Mouse (Mus musculus) limb, embryonic 12.5 days (tissue): ENCODE measurements around the gene Tatdn2. TPM values are rescaled to one million over a fixed set of nuclear protein-coding genes. Genes with fewer than 3 reads are reported as not detected.
"Not testable (repeated sequence)": the region's sequence is repeated elsewhere in the genome, so short reads cannot be mapped to it uniquely, and the experiment has no call there.

ENCODE experiments used
- ATAC-seq: fragments of 200-750 bp; cut with Nextera tagmentation; 2 replicates; pipeline ENCODE4 v1.8.0; 2017; ENCODE audit warnings: low read depth, moderate TSS enrichment; ENCODE audit not compliant: insufficient number of reproducible peaks, insufficient read depth, low FRiP score, low TSS enrichment
- H3K27ac ChIP-seq: fragments of 300-500 bp; sonication (generic); 2 replicates; pipeline ENCODE4 v1.5.1; 2016; ENCODE audit warnings: mild to moderate bottlenecking, moderate library complexity
- H3K27me3 ChIP-seq: fragments of 300-500 bp; sonication (generic); 2 replicates; pipeline ENCODE4 v1.6.1; 2016; ENCODE audit warnings: mild to moderate bottlenecking, moderate library complexity
- H3K36me3 ChIP-seq: fragments of 300-500 bp; sonication (generic); 2 replicates; pipeline ENCODE4 v1.6.1; 2016; ENCODE audit warnings: mild to moderate bottlenecking, moderate library complexity
- H3K4me1 ChIP-seq: fragments of 300-500 bp; sonication (generic); replicated peaks from 2 replicates; pipeline ENCODE4 v1.6.1; 2016
- H3K4me2 ChIP-seq: fragments of 300-500 bp; sonication (generic); 2 replicates; pipeline ENCODE4 v1.6.1; 2016; ENCODE audit warnings: mild to moderate bottlenecking, moderate library complexity
- H3K4me3 ChIP-seq: fragments of 300-500 bp; sonication (generic); replicated peaks from 2 replicates; pipeline ENCODE4 v1.5.1; 2016; ENCODE audit warnings: mild to moderate bottlenecking
- H3K9ac ChIP-seq: fragments of 300-500 bp; sonication (generic); replicated peaks from 2 replicates; pipeline ENCODE4 v1.6.1; 2016; ENCODE audit warnings: mild to moderate bottlenecking, moderate library complexity
- H3K9me3 ChIP-seq: fragments of 300-500 bp; sonication (generic); 2 replicates; pipeline ENCODE4 v1.6.1; 2016; ENCODE audit warnings: mild to moderate bottlenecking, moderate library complexity
- whole genome bisulfite sequencing: fragments of 180-500 bp; shearing (Covaris S2); methylation state at CpG from one replicate; pipeline ENCODE4 v1.1.7; 2016; 5-methylcytosine and 5-hydroxymethylcytosine counted together
- polyA plus RNA-seq: library from polyadenylated mRNA; unstranded; fragments of >200 nt; fragmentation: Nextera tagmentation; extraction: Ambion mirVana; gene quantifications from 2 replicates; pipeline ENCODE4 v1.2.1, GENCODE M21; 2016

The Tatdn2 gene
- polyA plus RNA-seq, 1 experiment from 2014 or later = 0.83 TPM

GRCm38 (mm10) chr6:113690400-113691083 lies 6.3 kb upstream of the Tatdn2 start:
- H3K36me3 ChIP-seq = no peaks in the 10 kb centered on the region
- peak overlapping the region; percentile 7; the same call in 1 of the 2 replicates for H3K4me3 ChIP-seq
- H3K9me3 ChIP-seq = no peaks in the 10 kb centered on the region
- peak overlapping the region; percentile 8; the same call in 1 of the 2 replicates for H3K9ac ChIP-seq
- H3K27me3 ChIP-seq = no peaks in the 10 kb centered on the region
- H3K27ac ChIP-seq = peak overlapping the region; percentile 87
- ATAC-seq = no peak
- H3K4me2 ChIP-seq = peak overlapping the region; percentile 44
- peaks cover 20% of the 10 kb centered on the region for H3K4me1 ChIP-seq
- 8% methylated on average over 14 of the region's 14 CpGs for WGBS

- peak overlapping the region; percentile 87 for H3K27ac ChIP-seq
- H3K4me1 ChIP-seq = peaks cover 25% of the 10 kb centered on the region
- peak overlapping the region; percentile 7; the same call in 1 of the 2 replicates for H3K4me3 ChIP-seq
- no peaks in the 10 kb centered on the region for H3K27me3 ChIP-seq
- no peaks in the 10 kb centered on the region for H3K9me3 ChIP-seq
- H3K36me3 ChIP-seq = no peaks in the 10 kb centered on the region
- WGBS = 65% methylated on average over 4 of the region's 4 CpGs
- H3K9ac ChIP-seq = no peak overlapping the region
- peak overlapping the region; percentile 44; the same call in 1 of the 2 replicates for H3K4me2 ChIP-seq
- ATAC-seq = no peak
These were observed 5.8 kb upstream of the Tatdn2 start for GRCm38 (mm10) chr6:113691084-113691462.

GRCm38 (mm10) chr6:113692661-113693133 lies 4.2 kb upstream of the Tatdn2 start:
- no peak overlapping the region for H3K27ac ChIP-seq
- H3K9ac ChIP-seq = no peak overlapping the region

GRCm38 (mm10) chr6:113693377-113693776 lies 3.5 kb upstream of the Tatdn2 start:
- Histone ChIP-seq H3K9ac (no peak overlapping the region), H3K4me2 (no peak overlapping the region), H3K4me1 (peaks cover 30% of the 10 kb centered on the region), H3K36me3 (no peaks in the 10 kb centered on the region), H3K4me3 (no peak overlapping the region), H3K27me3 (no peaks in the 10 kb centered on the region), H3K27ac (no peak overlapping the region), H3K9me3 (no peaks in the 10 kb centered on the region)
- 94% methylated on average over 5 of the region's 5 CpGs for WGBS
- ATAC-seq = no peak

More at GRCm38 (mm10) chr6:113692661-113693133, 4.2 kb upstream of the Tatdn2 start:
- Histone ChIP-seq H3K36me3 (no peaks in the 10 kb centered on the region), H3K27me3 (no peaks in the 10 kb centered on the region), H3K9me3 (no peaks in the 10 kb centered on the region), H3K4me1 (peaks cover 23% of the 10 kb centered on the region), H3K4me3 (no peak overlapping the region), H3K4me2 (no peak overlapping the region)
- ATAC-seq = no peak
- WGBS = 83% methylated on average over 5 of the region's 5 CpGs

GRCm38 (mm10) chr6:113695203-113695602 lies 1.6 kb upstream of the Tatdn2 start:
- Histone ChIP-seq H3K9ac (no peak overlapping the region), H3K27me3 (no peaks in the 10 kb centered on the region), H3K4me3 (no peak overlapping the region), H3K9me3 (no peaks in the 10 kb centered on the region), H3K4me1 (peaks cover 31% of the 10 kb centered on the region), H3K4me2 (no peak overlapping the region), H3K27ac (no peak overlapping the region), H3K36me3 (peaks cover 9% of the 10 kb centered on the region; the same call in 1 of the 2 replicates)
- ATAC-seq = no peak
- WGBS = 38% methylated on average over 1 of the region's 1 CpGs

- 28% methylated on average over 4 of the region's 4 CpGs for WGBS
- Histone ChIP-seq H3K4me3 (peak overlapping the region; percentile 87; the same call in 1 of the 2 replicates), H3K27me3 (no peaks in the 10 kb centered on the region), H3K4me1 (peaks cover 25% of the 10 kb centered on the region), H3K9me3 (no peaks in the 10 kb centered on the region), H3K4me2 (peak overlapping the region; percentile 98), H3K27ac (peak overlapping the region; percentile 87), H3K36me3 (peaks cover 15% of the 10 kb centered on the region), H3K9ac (no peak overlapping the region)
- no peak for ATAC-seq
These were observed 989 bp upstream of the Tatdn2 start for GRCm38 (mm10) chr6:113695766-113696355.

- H3K27me3 ChIP-seq = no peaks in the 10 kb centered on the region
- no peaks in the 10 kb centered on the region for H3K9me3 ChIP-seq
- peak overlapping the region; percentile 82 for H3K9ac ChIP-seq
- H3K27ac ChIP-seq = peak overlapping the region; percentile 87
- H3K4me1 ChIP-seq = peaks cover 22% of the 10 kb centered on the region
- H3K4me3 ChIP-seq = peak overlapping the region; percentile 87
- under 1% methylated on average over 83 of the region's 113 CpGs for WGBS
- ATAC-seq = no peak
- peak overlapping the region; percentile 98 for H3K4me2 ChIP-seq
- H3K36me3 ChIP-seq = peaks cover 31% of the 10 kb centered on the region
These were observed 664 bp downstream of the Tatdn2 start for GRCm38 (mm10) chr6:113697222-113698205.

- Histone ChIP-seq H3K27ac (no peak overlapping the region), H3K36me3 (peaks cover 97% of the 10 kb centered on the region), H3K4me1 (no peaks in the 10 kb centered on the region), H3K4me2 (no peak overlapping the region), H3K9me3 (no peaks in the 10 kb centered on the region), H3K27me3 (no peaks in the 10 kb centered on the region), H3K9ac (no peak overlapping the region), H3K4me3 (no peak overlapping the region)
- ATAC-seq = no peak
- 92% methylated on average over 3 of the region's 3 CpGs for WGBS
These were observed 15.9 kb downstream of the Tatdn2 start for GRCm38 (mm10) chr6:113712718-113713117.

GRCm38 (mm10) chr6:113713389-113713788 lies 16.5 kb downstream of the Tatdn2 start:
- not testable (repeated sequence) for H3K9ac ChIP-seq, H3K9me3 ChIP-seq, H3K4me3 ChIP-seq, H3K27ac ChIP-seq, H3K4me1 ChIP-seq, H3K4me2 ChIP-seq, H3K27me3 ChIP-seq, ATAC-seq
- H3K36me3 ChIP-seq = peaks cover 95% of the 10 kb centered on the region
- 96% methylated on average over 5 of the region's 5 CpGs for WGBS

- no peak overlapping the region for H3K4me3 ChIP-seq
- no peak overlapping the region for H3K9ac ChIP-seq
- no peaks in the 10 kb centered on the region for H3K9me3 ChIP-seq
- H3K27ac ChIP-seq = no peak overlapping the region
- no peaks in the 10 kb centered on the region for H3K27me3 ChIP-seq
- no peak for ATAC-seq
- 90% methylated on average over 2 of the region's 2 CpGs for WGBS
- peaks cover 95% of the 10 kb centered on the region for H3K36me3 ChIP-seq
- H3K4me1 ChIP-seq = no peaks in the 10 kb centered on the region
- H3K4me2 ChIP-seq = no peak overlapping the region
These were observed 17.4 kb downstream of the Tatdn2 start for GRCm38 (mm10) chr6:113714276-113714675.

- Histone ChIP-seq H3K27ac (no peak overlapping the region), H3K4me1 (no peaks in the 10 kb centered on the region), H3K9ac (no peak overlapping the region), H3K4me2 (no peak overlapping the region), H3K4me3 (no peak overlapping the region), H3K36me3 (peaks cover 95% of the 10 kb centered on the region), H3K27me3 (no peaks in the 10 kb centered on the region), H3K9me3 (no peaks in the 10 kb centered on the region)
- ATAC-seq = no peak
- 66% methylated on average over 1 of the region's 1 CpGs for WGBS
These were observed 17.9 kb downstream of the Tatdn2 start for GRCm38 (mm10) chr6:113714797-113715196.
